Mouse (Mus musculus) cerebellum, adult 2 months (tissue): Measurements from ENCODE around the gene Colec11. TPM values are rescaled to one million over a fixed set of nuclear protein-coding genes. Genes with fewer than 3 reads are reported as not detected.

Experiments
- DNase-seq, 2 experiments: peaks; one replicate each; pipeline ENCODE4 v3.0.0; 2021
- H3K27ac ChIP-seq: fragments of 200-500 bp; 2 replicates; pipeline ENCODE4 v1.5.1; 2012; ENCODE audit warnings: low read length, control low read depth, inconsistent platforms; ENCODE audit not compliant: insufficient read depth
- H3K27me3 ChIP-seq: fragments of 200-500 bp; 2 replicates; pipeline ENCODE4 v1.6.1; 2012; ENCODE audit warnings: inconsistent platforms, mild to moderate bottlenecking, low read length, moderate library complexity; ENCODE audit not compliant: control insufficient read depth, insufficient read depth
- H3K4me1 ChIP-seq: fragments of 200-500 bp; 2 replicates; pipeline ENCODE4 v1.6.1; 2011; ENCODE audit warnings: low read length; ENCODE audit not compliant: control insufficient read depth, insufficient read depth
- H3K4me3 ChIP-seq: fragments of 200-500 bp; replicated peaks from 2 replicates; pipeline ENCODE3; 2011; ENCODE audit warnings: mild to moderate bottlenecking, low read depth, low read length, control low read depth; ENCODE audit not compliant: insufficient read depth
- CTCF ChIP-seq: fragments of 200-500 bp; IDR thresholded peaks from 2 replicates; pipeline ENCODE4 v1.5.1; 2011; ENCODE audit warnings: low read depth, mild to moderate bottlenecking, control low read depth, low read length, moderate library complexity, borderline replicate concordance; ENCODE audit not compliant: insufficient read depth
- POLR2A ChIP-seq: fragments of 200-500 bp; IDR thresholded peaks from 2 replicates; pipeline ENCODE4 v1.6.1; 2011; ENCODE audit warnings: low read length, control low read depth, borderline replicate concordance; ENCODE audit not compliant: insufficient read depth
- WGBS: fragments of 180-500 bp; shearing (Covaris S2); methylation state at CpG from one replicate; pipeline ENCODE4 v1.1.7; 2018; 5-methylcytosine and 5-hydroxymethylcytosine counted together
- polyA plus RNA-seq: library from polyadenylated mRNA; depleted of rRNA; stranded (reverse); fragments of >200 nt; gene quantifications from 2 replicates; pipeline ENCODE4 v1.2.3, GENCODE M21; 2012; rRNA removed

Colec11 gene
- polyA plus RNA-seq: 0.79 and 1.0 TPM in 2 replicates

DNA sequence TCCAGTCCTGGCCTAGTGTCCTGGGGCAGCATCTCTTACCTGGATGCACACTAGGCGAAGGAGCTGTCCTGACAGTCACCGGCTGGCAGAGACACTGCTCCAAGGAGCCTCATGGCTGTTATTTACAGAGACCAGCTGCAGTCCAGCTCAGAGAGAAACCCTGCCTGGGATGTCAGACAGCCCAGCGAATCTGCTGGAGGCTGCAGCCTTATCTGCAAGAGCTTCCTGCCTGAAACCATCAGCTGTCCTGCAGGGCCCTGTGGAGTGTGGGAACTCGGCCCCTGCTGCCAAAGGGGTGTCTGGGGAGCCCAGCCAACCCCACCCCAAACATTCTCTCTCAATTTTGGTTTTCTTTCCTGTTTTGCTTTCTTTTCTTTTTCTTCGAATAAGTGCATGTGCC lies at the start of gene Colec11:
Colec11 (minus strand) TSS at position 183 of the 400 bp plus-strand sequence.
- H3K27ac ChIP-seq: no peak within 1 kb of the TSS
- no peak within 1 kb of the TSS for H3K4me3 ChIP-seq
- no peak for TF ChIP-seq CTCF
- TF ChIP-seq POLR2A: no peak
- 0 out of 2 replicates have a peak, but pooled peaks cover 5% of the 10 kb centered on the region for H3K4me1 ChIP-seq
- 33% methylated on average over 5 of the region's 5 CpGs for WGBS
- no peaks in the 10 kb centered on the region; the same call in 1 of the 2 replicates for H3K27me3 ChIP-seq
- no peak for DNase-seq

DNA sequence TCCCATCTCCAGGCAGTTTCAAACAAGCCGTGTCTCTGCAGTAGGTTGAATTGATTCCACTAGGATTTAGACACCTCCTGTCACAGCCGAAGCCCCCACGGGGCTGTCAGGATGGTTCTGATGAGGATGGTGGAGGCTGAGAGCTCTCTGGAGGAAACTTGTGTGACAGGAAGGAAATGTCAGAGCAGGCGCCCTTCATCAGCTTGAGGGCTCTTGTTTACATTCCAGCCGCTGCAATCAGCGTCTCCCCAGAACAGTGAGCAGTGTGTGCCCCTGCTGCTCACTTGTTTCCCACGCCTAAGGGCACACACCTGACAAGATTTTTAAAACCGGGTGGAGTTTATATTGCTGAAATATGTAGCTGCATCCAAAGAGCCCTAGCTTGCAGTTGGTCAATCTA lies 44.1 kb upstream of the Colec11 start:
- H3K27ac ChIP-seq: no peak overlapping the region
- no peak for TF ChIP-seq POLR2A
- TF ChIP-seq CTCF: no peak
- 58% methylated on average over 8 of the region's 8 CpGs for WGBS
- H3K27me3 ChIP-seq: no peaks in the 10 kb centered on the region
- no peaks in the 10 kb centered on the region for H3K4me1 ChIP-seq
- DNase-seq: no peak
- no peak overlapping the region for H3K4me3 ChIP-seq

DNA sequence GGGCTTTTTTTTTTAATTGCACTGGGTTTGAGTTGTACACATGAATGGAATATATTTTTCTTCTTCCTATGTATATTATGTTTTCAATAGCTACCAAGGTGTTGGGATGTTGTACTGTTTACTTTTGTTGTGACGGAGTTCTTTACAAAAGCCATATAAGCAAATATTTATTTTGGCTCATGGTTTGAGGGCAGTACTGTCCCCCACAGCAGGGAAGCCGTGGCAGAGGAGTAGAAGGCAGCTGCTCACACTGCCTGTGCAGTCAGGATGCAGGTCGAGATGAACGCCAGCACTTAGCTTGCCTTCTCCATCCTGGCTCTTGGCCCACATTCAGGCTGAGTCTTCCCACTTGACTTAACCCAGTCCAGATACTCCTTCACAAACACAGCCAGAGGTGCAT lies 43.6 kb upstream of the Colec11 start:
- H3K4me1 ChIP-seq: no peaks in the 10 kb centered on the region
- DNase-seq: no peak
- H3K27me3 ChIP-seq: no peaks in the 10 kb centered on the region
- no peak for TF ChIP-seq CTCF
- TF ChIP-seq POLR2A: no peak
- WGBS: 31% methylated on average over 4 of the region's 4 CpGs
- H3K27ac ChIP-seq: no peak overlapping the region
- no peak overlapping the region for H3K4me3 ChIP-seq

GRCm38 (mm10) chr12:28662628-28663027 lies 39.5 kb upstream of the Colec11 start:
- no peak for TF ChIP-seq CTCF
- no peak for TF ChIP-seq POLR2A
- WGBS: 81% methylated on average over 4 of the region's 4 CpGs
- no peak for DNase-seq

DNA sequence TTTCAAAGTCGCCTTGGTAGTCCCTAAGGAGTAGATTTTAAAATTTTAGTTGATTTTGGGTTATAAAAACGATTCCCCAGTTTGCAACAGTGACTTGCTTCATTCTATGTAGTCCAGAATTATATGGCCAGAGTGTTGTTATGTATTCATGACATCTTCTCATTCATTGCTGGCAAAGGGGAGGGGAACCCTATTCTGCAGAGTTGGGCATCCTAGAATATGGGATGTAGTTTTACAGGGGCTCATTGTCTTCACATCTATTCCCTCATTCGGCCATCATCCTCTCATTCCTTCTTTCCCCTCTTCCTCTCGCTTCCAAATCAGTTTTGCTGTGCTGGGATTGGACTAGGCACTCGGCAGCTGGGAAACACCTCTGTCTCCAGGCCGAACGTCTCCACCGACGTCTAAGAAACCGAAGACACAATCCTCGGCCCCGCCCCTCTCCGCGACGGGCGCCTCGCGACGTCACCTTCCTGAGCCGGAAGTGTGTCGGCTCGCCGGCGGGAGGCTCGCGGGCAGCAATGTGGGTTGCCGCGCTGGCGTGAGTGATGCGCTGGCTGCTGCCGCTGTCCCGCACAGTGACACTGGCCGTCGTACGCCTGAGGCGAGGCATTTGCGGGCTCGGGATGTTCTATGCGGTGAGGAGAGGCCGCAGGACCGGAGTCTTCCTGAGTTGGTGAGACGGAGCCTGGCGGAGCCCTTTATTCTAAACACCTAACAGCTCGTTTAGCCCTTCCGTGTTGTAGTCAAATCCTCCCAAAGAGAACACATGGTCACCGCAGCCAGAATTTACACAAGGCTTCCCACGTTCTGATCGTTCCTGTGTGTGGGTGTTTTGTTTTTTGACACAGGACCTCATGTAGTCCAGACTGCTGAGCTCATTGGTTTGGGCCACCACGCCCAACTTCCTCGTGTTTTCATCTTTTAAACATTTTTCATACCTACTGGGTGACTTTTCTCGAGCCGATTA lies 26.2 kb upstream of the Colec11 start, which contains the start of gene Rnaseh1:
Rnaseh1 (plus strand) TSS at position 462 of the 970 bp plus-strand sequence.
- peak; percentile 89 to 90 for DNase-seq
- Histone ChIP-seq H3K27ac (peak within 1 kb of the TSS; percentile 61; the same call in 1 of the 2 replicates), H3K4me1 (no peaks in the 10 kb centered on the region), H3K4me3 (peak within 1 kb of the TSS; percentile 76), H3K27me3 (no peaks in the 10 kb centered on the region)
- WGBS: 2% methylated on average over 52 of the region's 52 CpGs
- peak; percentile 94 for TF ChIP-seq POLR2A
- no peak for TF ChIP-seq CTCF

More at GRCm38 (mm10) chr12:28662628-28663027, 39.5 kb upstream of the Colec11 start:
- H3K4me3 ChIP-seq: no peak overlapping the region
- no peaks in the 10 kb centered on the region for H3K4me1 ChIP-seq
- H3K27me3 ChIP-seq: no peaks in the 10 kb centered on the region
- H3K27ac ChIP-seq: no peak overlapping the region

DNA sequence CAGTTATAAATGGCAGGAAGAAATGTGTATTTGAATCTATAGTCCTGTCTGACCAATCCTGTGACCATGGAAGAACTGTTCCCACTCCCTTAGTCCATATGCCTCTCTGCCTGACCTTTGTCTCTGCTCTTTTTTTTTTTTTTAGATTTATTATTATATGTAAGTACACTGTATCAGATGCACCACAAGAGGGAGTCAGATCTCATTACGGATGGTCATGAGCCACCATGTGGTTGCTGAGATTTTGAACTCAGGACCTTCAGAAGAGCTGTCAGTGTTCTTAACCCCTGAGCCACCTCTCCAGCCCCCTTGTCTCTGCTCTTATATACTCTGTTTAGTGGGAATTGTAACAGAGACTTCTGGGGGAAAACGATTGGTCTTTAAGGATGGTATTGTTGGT lies 15.6 kb upstream of the Colec11 start:
- H3K27ac ChIP-seq: no peak overlapping the region
- 65% methylated on average over 2 of the region's 2 CpGs for WGBS

GRCm38 (mm10) chr12:28636543-28636942 lies 13.4 kb upstream of the Colec11 start:
- 87% methylated on average over 6 of the region's 6 CpGs for WGBS
- TF ChIP-seq POLR2A (no peak), CTCF (no peak)
- H3K4me1 ChIP-seq: peaks cover 3% of the 10 kb centered on the region; the same call in 1 of the 2 replicates
- H3K27me3 ChIP-seq: no peaks in the 10 kb centered on the region
- no peak for DNase-seq
- H3K27ac ChIP-seq: no peak overlapping the region
- H3K4me3 ChIP-seq: no peak overlapping the region

More for the DNA sequence above, 15.6 kb upstream of the Colec11 start:
- TF ChIP-seq POLR2A (no peak), CTCF (no peak)
- Histone ChIP-seq H3K4me1 (peaks cover 3% of the 10 kb centered on the region; the same call in 1 of the 2 replicates), H3K4me3 (no peak overlapping the region), H3K27me3 (no peaks in the 10 kb centered on the region)
- no peak for DNase-seq
